Mouse (Mus musculus) T-helper 1 cell (primary cell): ENCODE data around the gene Tc2n.

Experiments used
- in situ Hi-C: fragments of 300-600 bp; cut with MboI, MseI; formaldehyde crosslinking; loops from one replicate; pipeline ENCODE4 v1.15.1; 2025; ENCODE audit warnings: high pct_unique_total_duplicates

Gene Tc2n

GRCm38 (mm10) chr12:101718054-101718754 is at the start of gene Tc2n:
Tc2n (minus strand) TSS chr12:101718523.
- in situ Hi-C loops: no loop called here

GRCm38 (mm10) chr12:101767306-101768053 is 49.2 kb upstream of the Tc2n start:
- in situ Hi-C loops: no loop called here

GRCm38 (mm10) chr12:101766228-101766852 is 48.0 kb upstream of the Tc2n start:
- in situ Hi-C loops: no loop called here

- in situ Hi-C loops: no loop called here
These were observed 46.5 kb upstream of the Tc2n start for GRCm38 (mm10) chr12:101764870-101765269.

GRCm38 (mm10) chr12:101763065-101763464 is 44.7 kb upstream of the Tc2n start:
- in situ Hi-C loops: no loop called here

- in situ Hi-C loops: no loop called here
These were observed 43.7 kb upstream of the Tc2n start for GRCm38 (mm10) chr12:101762054-101762453.

- in situ Hi-C loops: no loop called here
These were observed 41.2 kb upstream of the Tc2n start for GRCm38 (mm10) chr12:101759440-101760045.

- in situ Hi-C loops: no loop called here
These were observed 40.4 kb upstream of the Tc2n start for GRCm38 (mm10) chr12:101758698-101759097.

GRCm38 (mm10) chr12:101742375-101742774 is 24.1 kb upstream of the Tc2n start:
- in situ Hi-C loops: no loop called here

GRCm38 (mm10) chr12:101740486-101740885 is 22.2 kb upstream of the Tc2n start:
- in situ Hi-C loops: no loop called here

GRCm38 (mm10) chr12:101740045-101740444 is 21.7 kb upstream of the Tc2n start:
- in situ Hi-C loops: no loop called here

- in situ Hi-C loops: no loop called here
These were observed 430 bp upstream of the Tc2n start for GRCm38 (mm10) chr12:101718755-101719150.

GRCm38 (mm10) chr12:101699176-101699575 is 19.1 kb downstream of the Tc2n start:
- in situ Hi-C loops: no loop called here

- in situ Hi-C loops: no loop called here
These were observed 21.8 kb downstream of the Tc2n start for GRCm38 (mm10) chr12:101696521-101696920.

- in situ Hi-C loops: no loop called here
These were observed 37.8 kb downstream of the Tc2n start for GRCm38 (mm10) chr12:101680538-101680937.

- in situ Hi-C loops: no loop called here
These were observed 50.8 kb downstream of the Tc2n start for GRCm38 (mm10) chr12:101667502-101667901.

- in situ Hi-C loops: no loop called here
These were observed 85.2 kb downstream of the Tc2n start for GRCm38 (mm10) chr12:101633137-101633536.

GRCm38 (mm10) chr12:101606622-101607021 is 111.7 kb downstream of the Tc2n start:
- in situ Hi-C loops: loop anchor here (10.0 kb wide), 2 partner anchors 62 to 482 kb away; no protein-coding TSS in a partner anchor
